Mouse (Mus musculus) common myeloid progenitor, adult 5-6 weeks (primary cell): ENCODE results near the gene Hsf4. TPM values are rescaled to one million over a fixed set of nuclear protein-coding genes. Genes with fewer than 3 reads are reported as not detected.

Experiments used
- ATAC-seq: replicated peaks from 2 replicates; pipeline ENCODE4 v1.8.0; 2016; ENCODE audit warnings: low read depth, mild to moderate bottlenecking, moderate TSS enrichment, inconsistent platforms; ENCODE audit not compliant: poor library complexity, severe bottlenecking
- total RNA-seq: library from RNA; stranded (forward); fragments of 200-1000, 187-1606 nt; gene quantifications from 2 replicates; pipeline ENCODE4 v1.2.3, GENCODE M21; 2017

Gene Hsf4
- total RNA-seq, 1 experiment from 2014 or later, result not detected

DNA sequence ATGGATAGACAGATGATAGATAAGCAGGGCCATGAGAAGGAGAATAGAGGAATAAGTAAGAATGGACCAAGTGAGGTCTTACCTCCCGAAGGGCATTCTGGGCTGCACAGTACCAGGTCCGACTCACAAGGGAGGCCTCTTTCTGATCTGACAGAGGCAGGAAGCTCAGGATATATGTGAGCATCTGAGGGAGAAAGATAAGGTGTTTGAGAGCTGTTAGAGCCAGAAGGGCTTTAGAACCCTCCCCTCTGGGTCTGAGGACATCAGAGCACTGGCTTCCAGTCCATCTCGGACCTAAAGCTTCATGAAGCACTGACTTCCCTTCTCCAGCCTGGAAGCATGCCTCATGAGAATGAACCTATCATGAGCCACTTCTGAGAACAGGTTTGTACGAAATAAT is 53.6 kb downstream of the Hsf4 start:
- ATAC-seq, result no peak

Other genes starting within 250 kb of the Hsf4 start
- gene Ces3a, start 221.2 kb upstream of the Hsf4 start, total RNA-seq, result not detected in 2 replicates
- not detected in 2 replicates for gene Ces3b, start 186.0 kb upstream of the Hsf4 start, total RNA-seq
- not detected in 2 replicates for gene Ces4a, start 138.0 kb upstream of the Hsf4 start, total RNA-seq
- gene Cbfb, start 99.1 kb upstream of the Hsf4 start, total RNA-seq, result 163 and 164 TPM in 2 replicates
- gene D230025D16Rik, start 44.7 kb upstream of the Hsf4 start, total RNA-seq, result 15.8 and 18.0 TPM in 2 replicates
- gene B3gnt9, start 14.6 kb upstream of the Hsf4 start, total RNA-seq, result 0.18 TPM in 1 of 2 replicates, not detected in the other
- 14.2 and 19.1 TPM in 2 replicates for gene Tradd, start 5.2 kb upstream of the Hsf4 start, total RNA-seq
- gene Fbxl8, start 5.2 kb upstream of the Hsf4 start, total RNA-seq, result 5.2 and 5.6 TPM in 2 replicates
- gene Nol3, start 6.3 kb downstream of the Hsf4 start, total RNA-seq, result 0.05 TPM in 1 of 2 replicates, not detected in the other
- gene 4931428F04Rik, start 20.1 kb downstream of the Hsf4 start, total RNA-seq, result 2.9 and 6.7 TPM in 2 replicates
- 2.3 and 2.6 TPM in 2 replicates for gene Exoc3l, start 26.3 kb downstream of the Hsf4 start, total RNA-seq
- 52.6 and 69.5 TPM in 2 replicates for gene E2f4, start 27.9 kb downstream of the Hsf4 start, total RNA-seq
- 2.1 and 5.1 TPM in 2 replicates for gene Elmo3, start 35.8 kb downstream of the Hsf4 start, total RNA-seq
- 1.2 and 4.0 TPM in 2 replicates for gene Lrrc29, start 56.5 kb downstream of the Hsf4 start, total RNA-seq
- gene Tmem208, start 56.6 kb downstream of the Hsf4 start, total RNA-seq, result 21.7 and 28.4 TPM in 2 replicates
- 4.2 and 7.3 TPM in 2 replicates for gene Fhod1, start 78.2 kb downstream of the Hsf4 start, total RNA-seq
- 0.10 and 0.46 TPM in 2 replicates for gene Slc9a5, start 79.0 kb downstream of the Hsf4 start, total RNA-seq
- gene Plekhg4, start 103.5 kb downstream of the Hsf4 start, total RNA-seq, result not detected in 2 replicates
- gene Kctd19, start 143.7 kb downstream of the Hsf4 start, total RNA-seq, result not detected in 2 replicates
- 0.69 and 1.5 TPM in 2 replicates for gene Lrrc36, start 143.8 kb downstream of the Hsf4 start, total RNA-seq
- gene Tppp3, start 201.7 kb downstream of the Hsf4 start, total RNA-seq, result not detected in 2 replicates
- gene Zdhhc1, start 227.1 kb downstream of the Hsf4 start, total RNA-seq, result 2.4 and 3.5 TPM in 2 replicates
- gene Hsd11b2, start 249.0 kb downstream of the Hsf4 start, total RNA-seq, result not detected in 2 replicates